Mouse (Mus musculus): ENCODE data around the gene Phykpl. TPM values are rescaled to one million over a fixed set of nuclear protein-coding genes. Genes with fewer than 3 reads are reported as not detected.
"Not testable (repeated sequence)": the region's sequence is repeated elsewhere in the genome, so short reads cannot be mapped to it uniquely, and the experiment has no call there.

Phykpl gene
- polyA plus RNA-seq, 1 experiment from 2014 or later, result 18.5 TPM

DNA sequence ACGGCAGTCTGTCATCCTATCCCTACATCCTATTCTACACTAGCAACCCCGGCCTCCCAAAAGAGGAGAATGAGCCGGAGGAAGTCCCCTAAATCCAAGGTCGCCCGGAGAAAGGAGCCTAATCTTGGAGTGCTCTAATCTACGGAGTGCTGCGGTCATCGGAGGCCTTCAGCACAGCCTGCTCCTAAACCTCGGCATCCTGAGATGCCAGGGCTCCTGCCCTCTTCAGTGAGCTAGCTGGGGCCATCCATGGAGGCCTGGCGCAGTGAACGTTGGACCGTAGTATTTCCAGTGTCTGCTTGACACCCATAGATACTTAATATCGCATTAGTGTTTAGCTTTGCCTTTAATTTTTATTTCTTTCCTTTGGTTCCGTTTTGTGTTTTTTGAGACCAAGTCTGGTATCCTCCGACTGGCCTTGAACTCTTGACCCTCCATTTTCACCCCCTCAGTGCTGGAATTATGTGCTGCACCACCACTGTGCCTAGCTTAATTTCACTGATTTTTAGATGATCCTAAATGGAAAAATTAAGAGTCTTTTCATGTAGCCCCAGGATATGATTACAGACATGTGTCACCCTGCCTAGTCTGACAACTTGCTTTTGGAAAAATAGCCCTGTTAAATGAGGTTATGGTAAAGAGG, 22.7 kb downstream of the Phykpl start:
- peak; percentile 55 for ATAC-seq
- no peaks in the 10 kb centered on the region for H3K27me3 ChIP-seq (replicated peaks)
- H3K36me3 ChIP-seq, result peaks cover 24% of the 10 kb centered on the region
- H3K4me3 ChIP-seq (replicated peaks), result peak overlapping the region; percentile 95
- H3K27ac ChIP-seq, result peak overlapping the region; percentile 77
- H3K9ac ChIP-seq, result peak overlapping the region; percentile 56
- H3K4me2 ChIP-seq (replicated peaks), result peak overlapping the region; percentile 64
- 6% methylated on average over 15 of the region's 15 CpGs for WGBS
- H3K9me3 ChIP-seq, result no peaks in the 10 kb centered on the region
- peaks cover 18% of the 10 kb centered on the region for H3K4me1 ChIP-seq (replicated peaks)

DNA sequence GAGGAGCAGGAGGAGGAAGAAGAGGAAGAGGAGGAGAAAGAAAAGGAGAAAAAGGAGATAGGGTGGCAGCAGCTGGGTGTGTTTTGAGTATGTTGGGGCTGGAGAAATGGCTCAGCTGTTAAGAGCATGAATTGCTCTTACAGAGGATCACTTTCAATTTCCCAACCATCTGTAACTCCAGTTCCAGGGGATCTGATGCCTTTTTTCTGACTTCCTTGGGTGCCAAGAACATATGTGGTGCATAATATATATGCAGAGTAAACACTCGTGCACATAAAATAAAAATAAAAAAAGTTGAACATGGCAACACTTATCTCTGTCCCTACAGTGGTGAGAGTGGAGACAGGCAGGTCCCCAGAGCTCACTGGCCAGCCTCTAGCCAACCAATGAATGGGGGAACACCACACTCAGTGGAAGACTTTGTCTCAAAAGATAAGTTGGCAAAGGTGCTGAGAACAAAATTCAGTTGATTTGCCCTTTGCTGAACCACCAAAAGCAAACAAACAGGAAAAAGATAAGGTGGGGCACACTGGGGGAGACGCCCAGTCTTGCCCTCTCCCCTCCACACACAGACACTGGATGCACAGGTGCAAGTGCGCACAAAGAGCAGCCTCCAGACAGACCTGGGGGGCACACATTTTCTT, 24.8 kb downstream of the Phykpl start:
- Histone ChIP-seq H3K36me3 (peaks cover 4% of the 10 kb centered on the region), H3K27me3 (replicated peaks) (no peaks in the 10 kb centered on the region), H3K4me1 (replicated peaks) (peaks cover 14% of the 10 kb centered on the region), H3K9ac (no peak overlapping the region), H3K4me2 (replicated peaks) (no peak overlapping the region), H3K4me3 (replicated peaks) (no peak overlapping the region), H3K9me3 (no peaks in the 10 kb centered on the region), H3K27ac (no peak overlapping the region)
- 73% methylated on average over 3 of the region's 3 CpGs for WGBS
- no peak for ATAC-seq

DNA sequence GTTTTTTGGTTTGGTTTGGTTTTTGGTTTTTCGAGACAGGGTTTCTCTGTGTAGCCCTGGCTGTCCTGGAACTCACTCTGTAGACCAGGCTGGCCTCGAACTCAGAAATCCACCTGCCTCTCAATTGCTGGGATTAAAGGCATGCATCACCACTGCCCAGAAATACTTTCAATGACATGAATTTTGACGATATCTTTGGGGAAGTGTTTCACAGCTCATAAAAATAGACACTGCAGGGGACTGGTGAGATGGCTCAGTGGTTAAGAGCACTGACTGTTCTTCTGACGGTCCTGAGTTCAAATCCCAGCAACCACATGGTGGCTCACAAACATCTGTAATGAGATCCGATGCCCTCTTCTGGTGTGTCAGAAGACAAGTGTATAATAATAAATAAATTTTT, 25.4 kb downstream of the Phykpl start:
- not testable (repeated sequence) for ATAC-seq; H3K4me3 ChIP-seq (replicated peaks); H3K9me3 ChIP-seq; H3K36me3 ChIP-seq; H3K4me2 ChIP-seq (replicated peaks); H3K27ac ChIP-seq; H3K27me3 ChIP-seq (replicated peaks); H3K9ac ChIP-seq
- peaks cover 16% of the 10 kb centered on the region for H3K4me1 ChIP-seq (replicated peaks)
- 76% methylated on average over 5 of the region's 5 CpGs for WGBS

DNA sequence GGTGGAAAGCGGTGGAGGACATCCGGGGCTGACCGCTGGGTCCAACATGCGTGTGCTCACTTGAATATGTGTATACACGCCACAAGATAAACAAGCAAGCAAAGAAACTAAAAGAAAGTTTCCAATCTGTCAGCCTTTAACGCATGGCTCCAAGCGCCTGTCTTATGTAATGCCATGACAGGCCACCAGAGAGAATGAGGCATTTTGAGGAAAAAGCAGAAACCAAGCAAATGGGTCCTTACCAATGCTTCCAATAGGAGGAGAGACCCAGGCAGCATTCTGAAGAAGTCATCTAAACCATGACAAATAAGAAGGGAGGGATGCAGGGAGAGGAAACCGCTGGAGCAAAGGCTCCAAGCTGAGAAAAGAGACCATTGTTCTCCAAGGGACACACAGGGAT, 29.7 kb downstream of the Phykpl start:
- peaks cover 13% of the 10 kb centered on the region for H3K4me1 ChIP-seq (replicated peaks)
- H3K4me2 ChIP-seq (replicated peaks), result no peak overlapping the region
- WGBS, result 75% methylated on average over 8 of the region's 8 CpGs
- H3K4me3 ChIP-seq (replicated peaks), result no peak overlapping the region
- no peaks in the 10 kb centered on the region for H3K36me3 ChIP-seq
- H3K9me3 ChIP-seq, result no peaks in the 10 kb centered on the region
- no peaks in the 10 kb centered on the region for H3K27me3 ChIP-seq (replicated peaks)
- ATAC-seq, result no peak
- H3K27ac ChIP-seq, result peak overlapping the region; percentile 85; the same call in 1 of the 2 replicates
- no peak overlapping the region for H3K9ac ChIP-seq

DNA sequence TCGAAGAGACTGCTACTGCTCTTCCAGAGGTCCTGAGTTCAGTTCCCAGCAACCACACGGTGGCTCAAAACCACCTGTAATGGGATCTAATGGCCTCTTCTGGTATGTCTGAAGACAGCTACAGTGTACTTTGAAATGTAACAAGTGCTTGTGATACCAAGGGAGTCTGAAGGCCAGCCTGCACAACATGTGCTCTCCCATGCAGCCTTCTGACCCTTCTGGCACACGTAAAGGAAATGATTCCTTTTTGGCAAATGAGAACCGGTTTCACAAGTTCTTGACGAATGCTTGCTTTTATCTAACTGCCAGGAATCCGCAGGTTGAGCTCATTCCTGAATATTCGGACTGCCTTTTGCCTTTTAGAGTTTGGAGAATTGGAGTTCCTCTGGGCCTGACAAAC, 30.6 kb downstream of the Phykpl start:
- ATAC-seq, result peak; percentile 61

DNA sequence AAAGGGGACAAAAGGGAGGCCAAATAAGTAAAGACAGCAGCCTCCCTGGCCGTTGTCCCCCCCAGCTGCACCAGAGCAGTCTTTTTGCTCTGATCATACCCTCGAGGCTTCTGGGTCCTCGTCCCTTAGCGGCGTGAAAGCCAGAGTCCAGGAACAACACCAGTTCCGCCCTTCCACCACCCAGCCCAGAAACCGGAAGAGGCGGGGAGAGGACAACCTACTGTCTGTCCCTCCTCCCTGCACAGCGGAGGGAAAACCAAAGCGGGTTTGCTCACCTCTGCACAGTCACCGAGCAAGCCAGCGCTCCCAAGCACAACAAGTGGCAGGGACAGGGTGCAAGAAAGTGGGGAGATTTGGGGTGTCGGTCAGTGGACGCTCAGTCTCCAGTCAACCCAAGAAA, 31.0 kb downstream of the Phykpl start:
- H3K4me2 ChIP-seq (replicated peaks), result peak overlapping the region; percentile 67
- peak overlapping the region; percentile 40 for H3K9ac ChIP-seq
- H3K27ac ChIP-seq, result peak overlapping the region; percentile 85
- H3K36me3 ChIP-seq, result no peaks in the 10 kb centered on the region
- no peaks in the 10 kb centered on the region for H3K9me3 ChIP-seq
- WGBS, result 1% methylated on average over 14 of the region's 14 CpGs
- peak overlapping the region; percentile 29 for H3K4me3 ChIP-seq (replicated peaks)
- H3K4me1 ChIP-seq (replicated peaks), result peaks cover 13% of the 10 kb centered on the region
- H3K27me3 ChIP-seq (replicated peaks), result no peaks in the 10 kb centered on the region
- peak; percentile 86 for ATAC-seq

More for the DNA sequence above, 30.6 kb downstream of the Phykpl start:
- Histone ChIP-seq H3K27me3 (replicated peaks) (no peaks in the 10 kb centered on the region), H3K9ac (peak overlapping the region; percentile 40), H3K4me1 (replicated peaks) (peaks cover 9% of the 10 kb centered on the region), H3K4me3 (replicated peaks) (peak overlapping the region; percentile 29), H3K36me3 (no peaks in the 10 kb centered on the region), H3K9me3 (no peaks in the 10 kb centered on the region), H3K4me2 (replicated peaks) (peak overlapping the region; percentile 67), H3K27ac (peak overlapping the region; percentile 85)
- 24% methylated on average over 7 of the region's 7 CpGs for WGBS

DNA sequence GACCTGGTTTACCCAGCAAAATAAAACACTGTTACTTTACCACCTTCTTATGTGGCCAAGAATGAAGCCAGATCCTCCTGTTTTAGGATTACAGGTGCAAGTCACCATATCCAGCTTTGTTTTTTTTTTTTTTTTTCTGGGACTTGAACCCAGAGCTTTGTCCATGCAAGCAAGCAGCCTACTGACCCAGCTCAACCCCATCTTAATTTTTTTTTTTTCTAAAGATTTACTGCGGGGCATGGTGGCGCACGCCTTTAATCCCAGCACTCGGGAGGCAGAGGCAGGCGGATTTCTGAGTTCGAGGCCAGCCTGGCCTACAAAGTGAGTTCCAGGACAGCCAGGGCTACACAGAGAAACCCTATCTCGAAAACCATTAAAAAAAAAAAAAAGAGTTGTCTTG, 31.6 kb downstream of the Phykpl start:
- 88% methylated on average over 7 of the region's 7 CpGs for WGBS
- H3K9me3 ChIP-seq; H3K9ac ChIP-seq; ATAC-seq; H3K27me3 ChIP-seq (replicated peaks); H3K36me3 ChIP-seq: not testable (repeated sequence)
- Histone ChIP-seq H3K27ac (peak overlapping the region; percentile 85), H3K4me2 (replicated peaks) (peak overlapping the region; percentile 67), H3K4me1 (replicated peaks) (peaks cover 15% of the 10 kb centered on the region), H3K4me3 (replicated peaks) (peak overlapping the region; percentile 29; the same call in 1 of the 2 replicates)

DNA sequence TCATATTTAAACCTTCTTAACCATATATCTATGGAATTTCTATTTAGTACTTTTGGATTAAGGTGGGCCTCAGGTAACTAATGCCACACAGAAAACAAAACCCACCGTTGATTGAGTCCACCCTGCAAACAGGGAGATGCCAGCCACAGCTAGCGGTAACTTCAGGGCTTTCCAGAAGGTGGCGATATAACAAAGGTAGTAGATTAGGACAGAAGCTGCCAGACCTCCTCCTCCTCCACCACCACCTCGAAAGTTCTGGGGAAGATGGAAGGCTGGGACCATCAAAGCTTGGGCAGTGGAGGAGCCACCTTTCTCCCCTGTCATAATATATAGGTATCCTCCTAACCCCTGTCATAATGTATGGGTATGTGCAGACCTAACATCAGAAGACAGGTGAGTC, 33.1 kb downstream of the Phykpl start:
- H3K9ac ChIP-seq, result no peak overlapping the region
- H3K27ac ChIP-seq, result no peak overlapping the region
- H3K36me3 ChIP-seq, result peaks cover 4% of the 10 kb centered on the region; the same call in 1 of the 2 replicates
- 2% methylated on average over 4 of the region's 4 CpGs for WGBS
- no peak overlapping the region for H3K4me3 ChIP-seq (replicated peaks)
- no peak overlapping the region for H3K4me2 ChIP-seq (replicated peaks)
- H3K4me1 ChIP-seq (replicated peaks), result peaks cover 21% of the 10 kb centered on the region
- no peak for ATAC-seq
- H3K9me3 ChIP-seq, result no peaks in the 10 kb centered on the region
- no peaks in the 10 kb centered on the region for H3K27me3 ChIP-seq (replicated peaks)

DNA sequence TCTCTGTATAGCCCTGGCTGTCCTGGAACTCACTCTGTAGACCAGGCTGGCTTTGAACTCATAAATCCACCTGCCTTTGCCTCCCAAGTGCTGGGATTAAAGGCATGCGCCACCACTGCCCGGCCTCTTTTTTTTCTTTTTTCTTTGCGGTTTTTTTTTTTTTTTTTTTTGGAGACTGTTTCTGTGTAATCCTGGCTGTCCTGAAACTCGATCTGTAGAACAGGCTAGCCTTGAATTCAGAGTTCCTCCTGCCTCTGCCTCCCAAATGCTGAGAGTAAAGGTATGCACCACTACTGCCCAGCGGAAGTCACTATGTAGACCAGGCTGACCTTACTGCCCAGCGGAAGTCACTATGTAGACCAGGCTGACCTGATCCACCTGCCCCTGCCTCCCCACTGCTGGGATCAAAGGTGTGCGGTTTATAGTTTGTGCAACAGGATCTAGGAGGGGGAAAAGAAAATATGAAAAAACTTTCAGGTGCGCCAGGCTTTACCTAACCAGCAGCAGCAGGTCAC, 34.4 kb downstream of the Phykpl start:
- H3K36me3 ChIP-seq, result peaks cover 16% of the 10 kb centered on the region
- WGBS, result 43% methylated on average over 8 of the region's 8 CpGs
- peak overlapping the region; percentile 77 for H3K4me3 ChIP-seq (replicated peaks)
- H3K27ac ChIP-seq, result 0 out of 2 replicates have a peak overlapping the region, but pooled peaks have one; percentile 4
- H3K4me1 ChIP-seq (replicated peaks), result peaks cover 21% of the 10 kb centered on the region
- H3K27me3 ChIP-seq (replicated peaks), result no peaks in the 10 kb centered on the region
- H3K9me3 ChIP-seq, result no peaks in the 10 kb centered on the region
- peak overlapping the region; percentile 69 for H3K4me2 ChIP-seq (replicated peaks)
- H3K9ac ChIP-seq, result no peak overlapping the region
- ATAC-seq, result peak; percentile 34; the same call in 1 of the 2 replicates

DNA sequence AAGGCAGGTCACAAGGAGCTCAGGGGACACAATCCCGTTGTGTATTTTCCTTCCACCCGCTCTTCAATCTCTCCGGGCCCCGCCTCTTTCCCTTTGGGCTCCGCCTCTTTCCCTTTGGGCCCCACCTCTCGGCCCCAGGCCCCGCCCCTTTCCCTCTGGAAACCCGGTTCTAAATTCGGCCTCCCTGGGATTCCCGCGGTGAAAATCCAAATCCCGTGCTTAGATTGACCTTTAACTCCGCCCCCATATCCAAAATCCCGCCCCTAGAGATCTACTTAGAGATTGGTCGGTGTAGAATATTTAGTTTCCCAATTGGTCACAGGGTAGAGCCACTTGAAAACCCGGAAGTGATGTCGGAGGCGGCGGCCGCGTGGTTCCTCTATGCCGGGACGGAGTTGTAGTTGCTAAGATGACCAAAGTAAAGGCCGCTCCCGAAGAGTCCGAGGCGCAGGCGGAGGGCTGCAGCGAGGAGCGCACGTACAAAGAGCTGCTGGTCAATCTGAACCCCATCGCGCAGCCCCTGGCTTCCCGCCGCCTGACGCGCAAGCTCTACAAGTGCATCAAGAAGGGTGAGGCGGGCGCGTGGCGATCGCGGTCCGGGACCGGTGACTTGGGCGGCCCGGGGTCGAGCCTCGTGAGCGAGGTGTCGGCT, 35.0 kb downstream of the Phykpl start, which contains the start of gene Nhp2:
Gene Nhp2 (plus strand): TSS at position 327 of the 652 bp plus-strand sequence.
- Histone ChIP-seq H3K27ac (peak within 1 kb of the TSS; percentile 63), H3K9ac (peak within 1 kb of the TSS; percentile 65), H3K9me3 (no peaks in the 10 kb centered on the region), H3K4me1 (replicated peaks) (peaks cover 19% of the 10 kb centered on the region), H3K4me3 (replicated peaks) (peak within 1 kb of the TSS; percentile 77), H3K36me3 (peaks cover 20% of the 10 kb centered on the region), H3K4me2 (replicated peaks) (peak within 1 kb of the TSS; percentile 69), H3K27me3 (replicated peaks) (no peaks in the 10 kb centered on the region)
- WGBS, result under 1% methylated on average over 51 of the region's 51 CpGs
- peak; percentile 90 for ATAC-seq

DNA sequence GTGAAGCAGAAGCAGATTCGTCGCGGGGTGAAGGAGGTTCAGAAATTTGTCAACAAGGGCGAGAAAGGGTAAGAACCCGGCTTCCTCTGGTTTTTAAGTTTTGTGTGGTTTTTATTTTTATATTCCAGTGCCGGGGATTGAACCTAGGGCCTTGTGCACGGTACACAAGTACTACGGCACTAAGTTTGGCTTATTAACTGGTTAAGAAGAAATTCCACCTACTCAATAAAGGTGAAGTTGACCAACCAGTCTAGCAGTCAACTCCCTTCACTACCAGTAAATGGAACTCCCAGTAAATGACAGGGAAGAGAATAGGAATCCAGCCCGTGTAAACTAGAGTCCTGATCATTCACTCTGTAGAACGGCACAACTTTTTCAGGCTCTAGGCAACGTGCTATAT, 35.5 kb downstream of the Phykpl start:
- H3K9me3 ChIP-seq, result no peaks in the 10 kb centered on the region
- H3K4me2 ChIP-seq (replicated peaks), result peak overlapping the region; percentile 69
- H3K9ac ChIP-seq, result peak overlapping the region; percentile 65
- WGBS, result 1% methylated on average over 11 of the region's 11 CpGs
- H3K4me1 ChIP-seq (replicated peaks), result peaks cover 14% of the 10 kb centered on the region
- H3K27me3 ChIP-seq (replicated peaks), result no peaks in the 10 kb centered on the region
- peaks cover 24% of the 10 kb centered on the region for H3K36me3 ChIP-seq
- peak overlapping the region; percentile 77 for H3K4me3 ChIP-seq (replicated peaks)
- H3K27ac ChIP-seq, result peak overlapping the region; percentile 63; the same call in 1 of the 2 replicates
- ATAC-seq, result no peak

DNA sequence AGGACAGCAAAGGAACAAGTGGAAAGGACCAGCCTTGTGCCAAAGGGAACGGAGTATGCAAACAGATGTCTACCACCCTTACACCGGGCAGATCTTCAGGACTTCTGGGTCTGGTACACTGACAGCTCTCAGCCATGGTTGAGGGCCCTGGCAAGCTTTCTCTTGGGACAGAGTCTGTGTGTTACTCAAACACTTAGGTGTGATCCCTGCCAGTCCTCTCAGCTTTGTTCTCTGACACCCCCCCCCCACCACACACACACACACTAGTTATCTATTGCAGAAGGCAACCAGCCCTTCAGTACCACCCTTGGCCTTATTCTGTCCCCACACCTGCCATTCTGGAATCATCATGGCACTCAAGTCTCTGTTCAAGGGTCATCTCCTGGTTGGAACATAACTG, 37.2 kb downstream of the Phykpl start:
- Histone ChIP-seq H3K27me3 (replicated peaks) (no peaks in the 10 kb centered on the region), H3K27ac (no peak overlapping the region), H3K4me1 (replicated peaks) (peaks cover 12% of the 10 kb centered on the region; the same call in 1 of the 2 replicates), H3K4me2 (replicated peaks) (0 out of 2 replicates have a peak overlapping the region, but pooled peaks have one; percentile 69), H3K36me3 (peaks cover 31% of the 10 kb centered on the region), H3K9me3 (no peaks in the 10 kb centered on the region), H3K9ac (no peak overlapping the region), H3K4me3 (replicated peaks) (no peak overlapping the region)
- WGBS, result 98% methylated on average over 2 of the region's 2 CpGs
- ATAC-seq, result no peak
